Mouse (Mus musculus): ENCODE measurements around the gene Nudt1. TPM values are rescaled to one million over a fixed set of nuclear protein-coding genes. Genes with fewer than 3 reads are reported as not detected.

The Nudt1 gene
- polyA plus RNA-seq (2017; shearing (Covaris generic)) = 27.0 TPM

GRCm38 (mm10) chr5:140321042-140321755 lies at the start of gene Nudt1, which contains the start of gene Mad1l1:
Nudt1 (plus strand) TSS chr5:140321656.
Mad1l1 (minus strand) TSS chr5:140321552.

GRCm38 (mm10) chr5:140331615-140332512 lies 10.4 kb downstream of the Nudt1 start, which contains the start of gene Mrm2:
Mrm2 (minus strand) TSS chr5:140331898.

Other genes starting within 250 kb of the Nudt1 start
- 30.5 TPM for gene Mad1l1, start 104 bp upstream of the Nudt1 start, polyA plus RNA-seq (2017; shearing (Covaris generic))
- gene Mrm2, start 10.2 kb downstream of the Nudt1 start, polyA plus RNA-seq (2017; shearing (Covaris generic)) = 19.8 TPM
- 2.5 TPM for gene Snx8, start 67.6 kb downstream of the Nudt1 start, polyA plus RNA-seq (2017; shearing (Covaris generic))
- gene Eif3b, start 97.7 kb downstream of the Nudt1 start, polyA plus RNA-seq (2017; shearing (Covaris generic)) = 32.4 TPM
- not detected for gene Gm4869, start 124.0 kb downstream of the Nudt1 start, polyA plus RNA-seq (2017; shearing (Covaris generic))
- 43.3 TPM for gene Chst12, start 183.9 kb downstream of the Nudt1 start, polyA plus RNA-seq (2017; shearing (Covaris generic))
- 4.2 TPM for gene Grifin, start 243.4 kb downstream of the Nudt1 start, polyA plus RNA-seq (2017; shearing (Covaris generic))